Mouse (Mus musculus) retina, postnatal 1 day (tissue): ENCODE results near the gene Maco1.
"Not testable (repeated sequence)": the region's sequence is repeated elsewhere in the genome, so short reads cannot be mapped to it uniquely, and the experiment has no call there.

Experiments used
- DNase-seq: peaks from one replicate; pipeline ENCODE4 v3.0.0-alpha.2; 2012

The Maco1 gene

GRCm38 (mm10) chr4:134856501-134856900, 3.4 kb upstream of the Maco1 start:
- no peak for DNase-seq

- no peak for DNase-seq
Observed at GRCm38 (mm10) chr4:134856056-134856455, 2.9 kb upstream of the Maco1 start.

- no peak for DNase-seq
Observed at GRCm38 (mm10) chr4:134855371-134855770, 2.2 kb upstream of the Maco1 start.

- DNase-seq, result peak; percentile 96
Observed at GRCm38 (mm10) chr4:134853637-134854485, 716 bp upstream of the Maco1 start.

- DNase-seq, result no peak
Observed at GRCm38 (mm10) chr4:134852438-134853255, 498 bp downstream of the Maco1 start.

- no peak for DNase-seq
Observed at GRCm38 (mm10) chr4:134851876-134852275, 1.3 kb downstream of the Maco1 start.

GRCm38 (mm10) chr4:134851236-134851635, 1.9 kb downstream of the Maco1 start:
- DNase-seq, result no peak

- no peak for DNase-seq
Observed at GRCm38 (mm10) chr4:134850551-134850950, 2.6 kb downstream of the Maco1 start.

GRCm38 (mm10) chr4:134847587-134847986, 5.6 kb downstream of the Maco1 start:
- no peak for DNase-seq

- no peak for DNase-seq
Observed at GRCm38 (mm10) chr4:134843566-134843965, 9.6 kb downstream of the Maco1 start.

GRCm38 (mm10) chr4:134840231-134840630, 12.9 kb downstream of the Maco1 start:
- DNase-seq, result no peak

- DNase-seq, result not testable (repeated sequence)
Observed at GRCm38 (mm10) chr4:134838706-134839105, 14.4 kb downstream of the Maco1 start.

GRCm38 (mm10) chr4:134838221-134838620, 14.9 kb downstream of the Maco1 start:
- no peak for DNase-seq

GRCm38 (mm10) chr4:134835486-134835885, 17.7 kb downstream of the Maco1 start:
- DNase-seq, result no peak

- DNase-seq, result no peak
Observed at GRCm38 (mm10) chr4:134831934-134832333, 21.2 kb downstream of the Maco1 start.

GRCm38 (mm10) chr4:134827806-134828205, 25.3 kb downstream of the Maco1 start:
- DNase-seq, result no peak

GRCm38 (mm10) chr4:134826348-134826747, 26.8 kb downstream of the Maco1 start:
- no peak for DNase-seq

GRCm38 (mm10) chr4:134825864-134826263, 27.3 kb downstream of the Maco1 start:
- not testable (repeated sequence) for DNase-seq

GRCm38 (mm10) chr4:134823560-134823959, 29.6 kb downstream of the Maco1 start:
- no peak for DNase-seq

GRCm38 (mm10) chr4:134821061-134821460, 32.1 kb downstream of the Maco1 start:
- no peak for DNase-seq

GRCm38 (mm10) chr4:134817706-134818105, 35.4 kb downstream of the Maco1 start:
- no peak for DNase-seq

GRCm38 (mm10) chr4:134814229-134814571, 38.9 kb downstream of the Maco1 start:
- no peak for DNase-seq

- DNase-seq, result no peak
Observed at GRCm38 (mm10) chr4:134813406-134814228, 39.5 kb downstream of the Maco1 start.
